Mouse (Mus musculus): ENCODE measurements around the gene Cdk19.

DNA sequence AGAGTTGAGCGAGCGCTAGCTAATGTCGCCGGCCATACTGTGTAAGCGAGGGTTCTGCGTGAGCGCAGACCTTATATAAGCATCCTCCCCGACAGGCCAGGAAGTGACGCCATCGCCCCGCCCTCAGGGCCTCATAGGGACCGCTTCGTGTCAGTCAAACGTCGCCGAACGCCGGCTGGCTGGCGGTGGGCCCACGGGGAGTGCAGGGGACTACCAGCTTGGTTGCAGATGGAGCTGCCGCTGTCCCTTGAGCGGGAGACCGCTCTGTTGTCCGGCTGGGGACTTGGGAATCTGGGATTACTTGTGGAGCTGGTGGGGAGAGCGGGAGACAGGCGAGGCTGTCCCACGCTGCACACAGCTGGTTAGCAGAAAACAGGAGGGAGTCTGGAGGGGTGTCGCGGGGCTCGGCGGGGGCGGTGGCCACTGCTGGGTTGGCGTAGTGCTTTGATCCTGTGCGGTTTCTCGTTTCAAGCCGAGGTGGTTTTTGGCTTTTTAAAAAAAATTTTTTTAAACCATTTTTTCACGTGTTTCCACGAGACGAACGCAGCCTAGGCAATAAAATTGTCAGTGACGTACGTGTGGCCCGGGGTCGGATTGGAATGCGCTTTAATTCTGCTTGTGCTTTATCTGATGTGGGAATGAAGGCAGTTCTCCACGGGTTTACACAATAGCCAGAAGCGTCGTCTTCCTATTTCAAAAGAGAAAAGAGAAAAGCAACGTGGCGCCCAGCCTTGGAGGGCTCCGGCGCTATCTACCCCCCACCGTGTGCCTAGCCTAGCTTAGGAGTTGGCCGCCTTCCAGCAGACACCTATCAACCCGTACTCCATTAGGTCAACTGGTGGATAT, 37.0 kb upstream of the Cdk19 start, which contains the start of gene Amd1:
- TF ChIP-seq GATA1 (IDR thresholded peaks at IDR 0.05; ENCODE audit: borderline replicate concordance, low read length), result no peak
- TF ChIP-seq CTCF (IDR thresholded peaks at IDR 0.05; ENCODE audit: low read depth, low read length), result no peak
